ENCODE assay signal across 10 mouse cellular contexts in genomic region chr7:45632499-45632898, GRCm38 (mm10). TPM values are rescaled to one million over a fixed set of nuclear protein-coding genes. Genes with fewer than 3 reads are reported as not detected.
A peak's percentile ranks its signal among the peaks of the same experiment; 100 is the strongest.
DNase-seq lines count a peak whose midpoint lies in the region; ATAC-seq and TF ChIP-seq lines count a peak whose summit lies in the region.
"Had no signal": no experiment of that assay in that cellular context is flagged by ENCODE, and none has a peak within 500 bp of the region (broad histone marks: within the 10 kb centered on the region; RNA-seq: fewer than 3 reads in every experiment).

No protein-coding gene starts in this region.

- H3K4me2 ChIP-seq in kidney, embryonic 16.5 days (replicated peaks; ENCODE audit: low read depth, low read length): peak overlapping the region; percentile 53
- peak overlapping the region; percentile 62 for H3K4me2 ChIP-seq in heart, embryonic 13.5 days
- peak overlapping the region; percentile 53 for H3K4me2 ChIP-seq in limb, embryonic 14.5 days (replicated peaks; ENCODE audit: low read depth, low read length, severe bottlenecking)

- TF ChIP-seq POLR2A in limb, embryonic 14.5 days (IDR thresholded peaks at IDR 0.05; ENCODE audit: borderline replicate concordance, extremely low read depth, insufficient read depth, insufficient read length): 0 out of 2 replicates have a peak, but pooled peaks have one; percentile 16

- H3K27me3 ChIP-seq in kidney, embryonic 16.5 days (ENCODE audit: insufficient read depth, low read length): 0 out of 2 replicates have a peak, but pooled peaks cover 3% of the 10 kb centered on the region
- H3K27me3 ChIP-seq in heart, embryonic 13.5 days (replicated peaks): peaks cover 41% of the 10 kb centered on the region
- H3K27me3 ChIP-seq in limb, embryonic 14.5 days (ENCODE audit: control insufficient read depth, insufficient read depth, low read length): no peaks in the 10 kb centered on the region

- peak overlapping the region; percentile 68 for H3K9ac ChIP-seq in kidney, embryonic 16.5 days (replicated peaks; ENCODE audit: low read length)
- peak overlapping the region; percentile 73 for H3K9ac ChIP-seq in heart, embryonic 13.5 days
- H3K9ac ChIP-seq in limb, embryonic 14.5 days (ENCODE audit: low read depth, low read length, severe bottlenecking): peak overlapping the region; percentile 59

- no peak for DNase-seq in kidney, adult 18-20 months
- peak; percentile 75 for DNase-seq in cerebellum, adult 8-10 months
- DNase-seq in limb, embryonic 14.5 days (ENCODE audit: low spot score): no peak
- peak; percentile 56 for DNase-seq in retina, embryonic 14.5 days (ENCODE audit: low spot score)
- no peak for DNase-seq in gastrocnemius, postnatal 25 days
- no peak for DNase-seq in spleen, adult 12 weeks (ENCODE audit: low spot score)

- H3K4me3 ChIP-seq in kidney, embryonic 16.5 days (ENCODE audit: low read length): peak overlapping the region; percentile 19; the same call in 1 of the 2 replicates
- H3K4me3 ChIP-seq in heart, embryonic 13.5 days: peak overlapping the region; percentile 37
- H3K4me3 ChIP-seq in limb, embryonic 14.5 days (replicated peaks; ENCODE audit: low read length): peak overlapping the region; percentile 24

- 12% methylated on average over 34 of the region's 35 CpGs for WGBS in kidney, embryonic 16.5 days
- WGBS in heart, embryonic 13.5 days: 24% methylated on average over 35 of the region's 35 CpGs
- WGBS in limb, embryonic 14.5 days: 11% methylated on average over 29 of the region's 35 CpGs

- H3K4me1 ChIP-seq in kidney, embryonic 16.5 days (ENCODE audit: insufficient read depth, low read length): peaks cover 28% of the 10 kb centered on the region
- H3K4me1 ChIP-seq in heart, embryonic 13.5 days: peaks cover 41% of the 10 kb centered on the region
- peaks cover 6% of the 10 kb centered on the region; the same call in 1 of the 2 replicates for H3K4me1 ChIP-seq in limb, embryonic 14.5 days (ENCODE audit: control insufficient read depth, insufficient read depth, low read length)

- no peak overlapping the region for H3K27ac ChIP-seq in kidney, embryonic 16.5 days (ENCODE audit: low read length)
- H3K27ac ChIP-seq in heart, embryonic 13.5 days (replicated peaks): 0 out of 2 replicates have a peak overlapping the region, but pooled peaks have one; percentile 3
- H3K27ac ChIP-seq in limb, embryonic 14.5 days (replicated peaks; ENCODE audit: low read depth, low read length): no peak overlapping the region

- H3K9me3 ChIP-seq in kidney, embryonic 16.5 days (ENCODE audit: low read length): no peaks in the 10 kb centered on the region
- no peaks in the 10 kb centered on the region for H3K9me3 ChIP-seq in heart, embryonic 13.5 days
- H3K9me3 ChIP-seq in limb, embryonic 14.5 days (ENCODE audit: control insufficient read depth, low read length): no peaks in the 10 kb centered on the region

- H3K36me3 ChIP-seq in kidney, embryonic 16.5 days (ENCODE audit: insufficient read depth, low read length): peaks cover 13% of the 10 kb centered on the region
- H3K36me3 ChIP-seq in heart, embryonic 13.5 days: peaks cover 17% of the 10 kb centered on the region
- 0 out of 2 replicates have a peak, but pooled peaks cover 7% of the 10 kb centered on the region for H3K36me3 ChIP-seq in limb, embryonic 14.5 days (ENCODE audit: control insufficient read depth, insufficient read depth, low read length)

- no peak; the same call in 1 of the 2 replicates for ATAC-seq in kidney, embryonic 16.5 days (ENCODE audit: low FRiP score, low TSS enrichment)
- ATAC-seq in heart, embryonic 13.5 days (ENCODE audit: extremely low read depth, insufficient number of reproducible peaks, low FRiP score, low TSS enrichment): no peak
- 0 out of 2 replicates have a peak, but pooled peaks have one; percentile 18 for ATAC-seq in limb, embryonic 14.5 days (ENCODE audit: low FRiP score, low read depth)

RNA-seq across cellular contexts. Expression of gene Rasip1, which starts 5.2 kb away (rescaled TPM):
- 11.6 and 13.0 TPM in 2 replicates for polyA plus RNA-seq in kidney, embryonic 16.5 days (2015; fragmentation: Nextera tagmentation; extraction: Ambion mirVana)
- polyA plus RNA-seq in heart, embryonic 13.5 days (2015; fragmentation: Nextera tagmentation; extraction: Ambion mirVana): 17.1 and 18.9 TPM in 2 replicates
- polyA plus RNA-seq in limb, embryonic 14.5 days (2012; rRNA removed): 14.1 and 16.7 TPM in 2 replicates
- 11.0 and 11.8 TPM in 2 replicates for polyA plus RNA-seq in limb, embryonic 14.5 days (2014; fragmentation: Nextera tagmentation; extraction: Ambion mirVana)
- 1 to 10 TPM; 6.1 to 8.5 TPM for total RNA-seq in gastrocnemius, postnatal 25 days (2021)

RNA-seq across cellular contexts. Expression of gene Mamstr, which starts 7.3 kb away (rescaled TPM):
- 8.0 and 9.0 TPM in 2 replicates for polyA plus RNA-seq in kidney, embryonic 16.5 days (2015; fragmentation: Nextera tagmentation; extraction: Ambion mirVana)
- 3.3 and 5.0 TPM in 2 replicates for polyA plus RNA-seq in heart, embryonic 13.5 days (2015; fragmentation: Nextera tagmentation; extraction: Ambion mirVana)
- 34.6 and 43.9 TPM in 2 replicates for polyA plus RNA-seq in limb, embryonic 14.5 days (2012; rRNA removed)
- 15.7 and 19.8 TPM in 2 replicates for polyA plus RNA-seq in limb, embryonic 14.5 days (2014; fragmentation: Nextera tagmentation; extraction: Ambion mirVana)
- total RNA-seq in gastrocnemius, postnatal 25 days (2021): 10 to 100 TPM; 39.0 to 46.1 TPM
- total RNA-seq: MEL had no signal

RNA-seq across cellular contexts. Expression of gene Izumo1, which starts 10.9 kb away (rescaled TPM):
- polyA plus RNA-seq in kidney, embryonic 16.5 days (2015; fragmentation: Nextera tagmentation; extraction: Ambion mirVana): 0.13 and 0.14 TPM in 2 replicates
- 0.11 and 0.19 TPM in 2 replicates for polyA plus RNA-seq in heart, embryonic 13.5 days (2015; fragmentation: Nextera tagmentation; extraction: Ambion mirVana)
- 0.33 and 0.43 TPM in 2 replicates for polyA plus RNA-seq in limb, embryonic 14.5 days (2012; rRNA removed)
- 0.39 TPM in 1 of 2 replicates, not detected in the other for polyA plus RNA-seq in limb, embryonic 14.5 days (2014; fragmentation: Nextera tagmentation; extraction: Ambion mirVana)
- not detected for total RNA-seq in gastrocnemius, postnatal 25 days (2021)
- total RNA-seq: MEL had no signal

RNA-seq across cellular contexts. Expression of gene Fut1, which starts 15.4 kb away (rescaled TPM):
- polyA plus RNA-seq in kidney, embryonic 16.5 days (2015; fragmentation: Nextera tagmentation; extraction: Ambion mirVana): 0.27 and 0.32 TPM in 2 replicates
- polyA plus RNA-seq in heart, embryonic 13.5 days (2015; fragmentation: Nextera tagmentation; extraction: Ambion mirVana): not detected in 2 replicates
- polyA plus RNA-seq in limb, embryonic 14.5 days (2012; rRNA removed): 1.0 and 1.9 TPM in 2 replicates
- polyA plus RNA-seq in limb, embryonic 14.5 days (2014; fragmentation: Nextera tagmentation; extraction: Ambion mirVana): 1.2 and 1.8 TPM in 2 replicates
- total RNA-seq in gastrocnemius, postnatal 25 days (2021): not detected
- total RNA-seq: heart, postnatal 36 days; MEL had no signal

RNA-seq across cellular contexts. Expression of gene Fgf21, which starts 17.2 kb away (rescaled TPM):
- not detected in 2 replicates for polyA plus RNA-seq in kidney, embryonic 16.5 days (2015; fragmentation: Nextera tagmentation; extraction: Ambion mirVana)
- not detected in 2 replicates for polyA plus RNA-seq in heart, embryonic 13.5 days (2015; fragmentation: Nextera tagmentation; extraction: Ambion mirVana)
- polyA plus RNA-seq in limb, embryonic 14.5 days (2012; rRNA removed): 0.58 and 0.73 TPM in 2 replicates
- 0.43 and 0.66 TPM in 2 replicates for polyA plus RNA-seq in limb, embryonic 14.5 days (2014; fragmentation: Nextera tagmentation; extraction: Ambion mirVana)
- total RNA-seq in gastrocnemius, postnatal 25 days (2021): not detected
- total RNA-seq: heart, postnatal 36 days; MEL had no signal

Comparison
In these comparisons a context has a peak if more than half of its experiments do, and no peak if none do; other contexts are left out.
1. DNase-seq: peak in cerebellum, adult 8-10 months (single experiment) and retina, embryonic 14.5 days (single experiment); none in kidney, adult 18-20 months (single experiment), limb, embryonic 14.5 days (single experiment), gastrocnemius, postnatal 25 days (single experiment) and spleen, adult 12 weeks (single experiment).
2. Peak in every context shown above with its lines, with median percentiles within 50 percentile points of each other: H3K4me2 ChIP-seq, H3K4me3 ChIP-seq and H3K9ac ChIP-seq.